Mouse (Mus musculus) thymus, postnatal 0 days (tissue): ENCODE results near the gene Slc25a36. TPM values are rescaled to one million over a fixed set of nuclear protein-coding genes. Genes with fewer than 3 reads are reported as not detected.

ENCODE experiments used
- DNase-seq: peaks from one replicate; pipeline ENCODE4 v3.0.0-alpha.2; 2015; ENCODE audit warnings: low spot score
- polyA plus RNA-seq: library from polyadenylated mRNA; unstranded; fragments of >200 nt; fragmentation: Nextera tagmentation; extraction: Ambion mirVana; gene quantifications from 2 replicates; pipeline ENCODE4 v1.2.1, GENCODE M21; 2015

Gene Slc25a36
- polyA plus RNA-seq, 1 experiment from 2014 or later = 30.1 TPM

DNA sequence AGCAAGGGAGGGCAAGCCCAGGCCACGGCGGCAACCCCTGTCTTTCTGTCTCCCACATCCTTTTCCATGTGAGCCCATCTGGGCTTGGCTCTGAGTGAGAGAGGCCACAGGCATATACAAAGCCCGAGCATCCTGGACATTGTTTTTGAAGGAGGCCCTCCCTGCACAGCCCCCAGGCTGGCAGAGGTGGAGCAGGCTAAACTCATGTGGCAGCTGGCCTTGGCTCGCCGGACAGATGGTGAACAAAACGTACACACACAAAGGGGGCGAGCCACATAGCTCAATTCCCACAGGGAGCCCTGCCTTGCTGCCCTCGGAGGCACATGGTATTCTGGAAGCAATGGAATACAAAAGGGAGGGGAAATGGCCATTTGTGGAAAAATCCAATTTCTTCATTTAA is 59.8 kb downstream of the Slc25a36 start:
- no peak for DNase-seq

DNA sequence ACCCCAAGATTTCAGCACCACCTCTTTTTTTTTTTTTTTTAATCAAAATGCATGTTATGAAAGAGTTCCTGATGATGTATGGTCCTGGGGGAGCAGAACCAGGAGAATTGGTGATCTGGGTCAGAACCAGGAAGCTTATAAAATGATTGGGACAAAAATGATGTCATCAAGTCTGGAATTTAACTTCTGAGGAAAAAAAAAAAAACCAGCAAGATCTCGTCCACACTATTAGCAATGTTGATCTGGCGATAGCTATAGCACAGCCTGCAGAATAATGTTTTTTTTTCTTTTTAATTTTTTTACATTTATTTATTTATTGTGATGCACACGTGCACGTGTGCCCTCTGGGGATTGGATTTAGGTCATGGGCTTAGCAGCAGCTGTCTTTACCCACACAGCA is 64.7 kb downstream of the Slc25a36 start:
- DNase-seq = no peak

DNA sequence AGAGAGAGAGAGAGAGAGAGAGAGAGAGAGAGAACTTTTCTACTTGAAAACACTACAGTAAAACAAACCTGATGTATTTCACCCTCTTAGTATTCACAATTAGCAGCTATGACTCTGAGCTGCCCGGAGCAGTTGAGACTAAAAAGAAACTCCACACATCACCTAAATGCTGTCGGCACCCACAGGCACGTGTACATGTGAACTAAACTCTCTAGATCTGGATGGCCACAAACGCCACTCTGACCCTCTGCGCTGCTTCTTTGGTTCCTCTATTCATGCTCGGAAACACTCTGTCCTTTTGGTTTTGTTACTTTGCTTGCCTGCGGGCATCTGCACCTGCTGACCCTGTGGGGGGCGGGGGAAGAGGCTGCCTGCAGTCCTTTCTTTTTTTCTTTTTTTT is 69.3 kb downstream of the Slc25a36 start:
- DNase-seq = no peak

DNA sequence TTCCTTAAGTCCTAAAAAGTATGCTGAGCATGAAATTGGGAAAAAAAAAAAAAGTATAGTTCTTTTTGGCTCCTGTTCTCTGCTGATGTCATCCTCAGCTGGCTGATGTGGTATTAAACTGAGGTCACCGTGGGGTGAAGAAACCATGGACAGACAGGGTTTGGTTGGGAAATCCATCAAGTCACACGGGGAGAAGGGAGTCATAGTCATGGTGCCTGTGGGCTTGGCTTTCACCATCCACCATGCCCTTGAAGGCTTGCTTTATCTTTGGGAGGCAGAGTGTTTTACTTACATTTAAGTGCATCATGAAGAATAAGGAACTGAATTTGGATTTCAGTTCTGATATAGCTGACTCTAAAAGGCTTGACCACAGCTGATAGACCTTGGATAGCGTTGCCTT is 72.9 kb downstream of the Slc25a36 start:
- DNase-seq = no peak

DNA sequence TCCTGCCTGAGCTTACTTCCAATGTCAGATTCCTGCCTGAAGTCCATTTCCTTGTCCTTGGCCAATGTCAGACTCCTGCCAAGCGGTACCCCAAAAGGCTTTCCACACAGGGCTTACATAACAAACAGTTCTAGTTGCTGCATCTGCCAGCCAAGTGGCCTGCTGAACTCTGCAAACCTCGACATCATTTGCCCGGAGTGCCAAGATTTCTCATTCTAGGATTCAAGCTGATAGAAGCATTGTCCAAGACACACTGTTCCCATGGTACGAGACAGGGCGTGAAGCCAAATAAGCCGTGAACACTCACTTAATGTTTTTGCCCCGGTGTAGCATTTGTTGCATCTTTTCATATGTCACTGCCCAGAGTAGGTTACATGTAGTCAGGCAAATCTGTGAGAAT is 74.3 kb downstream of the Slc25a36 start:
- DNase-seq = no peak

DNA sequence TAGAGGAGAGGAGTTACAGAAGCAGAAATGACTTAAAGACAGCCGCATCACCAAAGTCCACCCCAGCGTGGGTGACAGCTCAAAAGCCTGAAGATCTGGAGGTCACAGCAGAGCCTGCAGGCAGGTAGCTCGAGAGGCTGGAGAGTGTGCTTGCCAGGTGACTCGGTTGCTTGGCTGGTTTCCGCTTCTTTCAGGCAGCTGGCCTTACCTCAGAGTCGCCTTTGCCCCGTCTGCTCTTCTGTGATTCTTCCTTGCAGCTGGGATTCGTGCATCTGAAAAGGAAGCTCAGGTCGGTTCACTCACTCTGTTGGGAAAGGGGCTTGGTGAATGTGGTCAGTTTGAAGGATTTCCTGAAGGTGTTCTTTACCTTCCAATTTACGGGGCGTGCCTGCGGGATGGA is 83.6 kb downstream of the Slc25a36 start:
- no peak for DNase-seq

DNA sequence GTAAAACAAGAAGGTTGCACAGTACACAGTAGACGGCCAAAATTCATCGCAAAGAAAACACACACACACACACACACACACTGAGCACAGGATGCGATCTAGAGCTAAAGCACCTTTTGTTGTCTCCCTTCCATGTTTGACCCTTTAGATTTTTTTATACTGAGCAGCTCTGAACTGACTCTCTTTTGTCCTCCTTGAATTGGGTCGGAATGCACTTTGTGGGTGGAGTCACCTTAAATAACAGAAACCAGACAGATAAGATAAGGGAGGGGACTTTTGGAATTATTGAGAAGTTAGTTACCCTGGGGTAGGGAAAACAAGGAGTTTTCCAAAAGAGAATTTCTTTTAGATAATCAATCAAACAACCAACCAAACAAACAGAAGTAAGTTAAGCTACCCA is 85.0 kb downstream of the Slc25a36 start:
- no peak for DNase-seq

Other genes with a start within 250 kb of the Slc25a36 start
- gene Pxylp1, start 218.5 kb downstream of the Slc25a36 start, polyA plus RNA-seq = 5.2 and 7.5 TPM in 2 replicates
- 1.7 and 2.2 TPM in 2 replicates for gene Spsb4, start 92.3 kb downstream of the Slc25a36 start, polyA plus RNA-seq